Mouse (Mus musculus) CH12.LX (cell line): ENCODE measurements around the gene Olfr1368. TPM values are rescaled to one million over a fixed set of nuclear protein-coding genes. Genes with fewer than 3 reads are reported as not detected.
A peak's percentile ranks its signal among the peaks of the same experiment; 100 is the strongest.

ENCODE experiments used
- DNase-seq: peaks from one replicate; pipeline ENCODE4 v3.0.0-alpha.2; 2013; ENCODE audit errors: extremely low read depth
- H3K27ac ChIP-seq: 2 replicates; pipeline ENCODE4 v1.5.1; 2012; ENCODE audit warnings: low read depth, mild to moderate bottlenecking, control low read depth, moderate library complexity; ENCODE audit not compliant: insufficient read depth
- H3K27me3 ChIP-seq: replicated peaks from 2 replicates; pipeline ENCODE3; 2012; ENCODE audit warnings: inconsistent platforms
- H3K36me3 ChIP-seq, 2 experiments: replicated peaks in 1 of 2; 2 replicates each; pipeline versions ENCODE3 to v1.6.1; 2012; ENCODE audit warnings: inconsistent platforms in 1 of 2, low read length in 1 of 2, mild to moderate bottlenecking in 1 of 2, mixed read lengths in 1 of 2, moderate library complexity in 1 of 2; ENCODE audit not compliant: control insufficient read depth in 1 of 2, insufficient read depth in 1 of 2
- H3K4me1 ChIP-seq, 2 experiments: 2 replicates each; pipeline ENCODE4 v1.6.1; 2012; ENCODE audit warnings: inconsistent platforms in 1 of 2, moderate library complexity in 1 of 2; ENCODE audit not compliant: insufficient read depth in 2 of 2, control insufficient read depth in 1 of 2
- H3K4me2 ChIP-seq: 2 replicates; pipeline ENCODE4 v1.6.1; 2012; ENCODE audit warnings: low read depth, mild to moderate bottlenecking, control low read depth; ENCODE audit not compliant: poor library complexity, insufficient read depth, severe bottlenecking
- H3K4me3 ChIP-seq, 3 experiments: fragments of 150-350 bp in 1 of 3; sonication (generic) in 1 of 3; replicated peaks in 1 of 3; 2 replicates each; pipeline versions ENCODE3 to v1.5.1; 2011 to 2012; ENCODE audit warnings: low read depth in 2 of 3, low read length in 2 of 3, mild to moderate bottlenecking in 2 of 3, moderate library complexity in 2 of 3, control low read depth in 1 of 3, improper control_type of control experiment in 1 of 3, inconsistent platforms in 1 of 3, mixed read lengths in 1 of 3; ENCODE audit not compliant: poor library complexity in 1 of 3
- H3K79me2 ChIP-seq: replicated peaks from 2 replicates; pipeline ENCODE4 v1.6.1; 2012; ENCODE audit warnings: mild to moderate bottlenecking, moderate library complexity; ENCODE audit not compliant: control insufficient read depth, poor library complexity, insufficient read depth, severe bottlenecking; ENCODE audit errors: extremely low read depth
- H3K9ac ChIP-seq: 2 replicates; pipeline ENCODE4 v1.6.1; 2012; ENCODE audit warnings: low read depth, mild to moderate bottlenecking, control low read depth, moderate library complexity; ENCODE audit not compliant: insufficient read depth
- H3K9me3 ChIP-seq: replicated peaks from 2 replicates; pipeline ENCODE3; 2012; ENCODE audit warnings: low read length, inconsistent platforms, mixed read lengths
- BHLHE40 ChIP-seq: IDR thresholded peaks from 2 replicates; pipeline ENCODE4 v1.6.1; 2011; ENCODE audit warnings: mild to moderate bottlenecking, low read depth, low read length, improper control_type of control experiment
- CHD1 ChIP-seq: IDR thresholded peaks from 2 replicates; pipeline ENCODE4 v1.6.1; 2012; ENCODE audit warnings: low read depth, low read length, improper control_type of control experiment, inconsistent platforms
- CHD2 ChIP-seq: IDR thresholded peaks from 2 replicates; pipeline ENCODE4 v1.6.1; 2011; ENCODE audit warnings: low read length, improper control_type of control experiment
- E2F4 ChIP-seq: IDR thresholded peaks from 2 replicates; pipeline ENCODE4 v1.6.1; 2011; ENCODE audit warnings: low read depth, low read length, improper control_type of control experiment; ENCODE audit not compliant: insufficient replicate concordance
- ELF1 ChIP-seq: IDR thresholded peaks from 2 replicates; pipeline ENCODE4 v1.6.1; 2014; ENCODE audit warnings: low read depth, mild to moderate bottlenecking, inconsistent platforms, low read length, improper control_type of control experiment
- EP300 ChIP-seq: IDR thresholded peaks from 2 replicates; pipeline ENCODE4 v1.6.1; 2011; ENCODE audit warnings: low read length, improper control_type of control experiment
- ETS1 ChIP-seq: conservative IDR thresholded peaks from 2 replicates; pipeline ENCODE4 v1.6.1; 2012; ENCODE audit warnings: low read depth, mild to moderate bottlenecking, inconsistent platforms, low read length, improper control_type of control experiment, moderate library complexity
- HCFC1 ChIP-seq: IDR thresholded peaks from 2 replicates; pipeline ENCODE4 v1.6.1; 2012; ENCODE audit warnings: low read depth, mild to moderate bottlenecking, inconsistent platforms, low read length, improper control_type of control experiment
- IRF4 ChIP-seq: IDR thresholded peaks from 2 replicates; pipeline ENCODE4 v1.6.1; 2014; ENCODE audit warnings: low read depth, mild to moderate bottlenecking, inconsistent platforms, low read length, improper control_type of control experiment
- JUN ChIP-seq: IDR thresholded peaks from 2 replicates; pipeline ENCODE4 v1.6.1; 2011; ENCODE audit warnings: low read depth, mild to moderate bottlenecking, low read length, improper control_type of control experiment, moderate library complexity; ENCODE audit not compliant: insufficient read depth
- JUND ChIP-seq: conservative IDR thresholded peaks from 2 replicates; pipeline ENCODE4 v1.6.1; 2011; ENCODE audit warnings: low read depth, low read length, improper control_type of control experiment
- KAT2A ChIP-seq: IDR thresholded peaks from 2 replicates; pipeline ENCODE4 v1.6.1; 2012; ENCODE audit warnings: low read length, improper control_type of control experiment, inconsistent platforms; ENCODE audit not compliant: insufficient replicate concordance
- MAFK ChIP-seq: IDR thresholded peaks from 2 replicates; pipeline ENCODE4 v1.6.1; 2011; ENCODE audit warnings: low read length, improper control_type of control experiment; ENCODE audit not compliant: insufficient replicate concordance
- MAX ChIP-seq: IDR thresholded peaks from 2 replicates; pipeline ENCODE4 v1.6.1; 2011; ENCODE audit warnings: low read length, improper control_type of control experiment
- MAZ ChIP-seq: IDR thresholded peaks from 2 replicates; pipeline ENCODE4 v1.6.1; 2012; ENCODE audit warnings: low read depth, mild to moderate bottlenecking, inconsistent platforms, low read length, improper control_type of control experiment, moderate library complexity
- MEF2A ChIP-seq: IDR thresholded peaks from 2 replicates; pipeline ENCODE4 v1.6.1; 2014; ENCODE audit warnings: low read depth, mild to moderate bottlenecking, inconsistent platforms, low read length, improper control_type of control experiment, borderline replicate concordance
- MXI1 ChIP-seq: IDR thresholded peaks from 2 replicates; pipeline ENCODE4 v1.6.1; 2011; ENCODE audit warnings: mild to moderate bottlenecking, low read depth, low read length, improper control_type of control experiment
- MYC ChIP-seq: IDR thresholded peaks from 2 replicates; pipeline ENCODE4 v1.6.1; 2011; ENCODE audit warnings: low read depth, mild to moderate bottlenecking, improper control_type of control experiment, low read length
- NRF1 ChIP-seq: IDR thresholded peaks from 2 replicates; pipeline ENCODE4 v1.6.1; 2014; ENCODE audit warnings: low read depth, mild to moderate bottlenecking, inconsistent platforms, low read length, improper control_type of control experiment, moderate library complexity
- PAX5 ChIP-seq: IDR thresholded peaks from 2 replicates; pipeline ENCODE4 v1.6.1; 2012; ENCODE audit warnings: low read length, inconsistent platforms, mixed read lengths
- POLR2AphosphoS2 ChIP-seq: IDR thresholded peaks from 2 replicates; pipeline ENCODE4 v1.6.1; 2011; ENCODE audit warnings: low read depth, low read length, improper control_type of control experiment
- RCOR1 ChIP-seq: conservative IDR thresholded peaks from 2 replicates; pipeline ENCODE4 v1.6.1; 2012; ENCODE audit warnings: low read depth, mild to moderate bottlenecking, inconsistent platforms, low read length, improper control_type of control experiment
- SIN3A ChIP-seq: IDR thresholded peaks from 2 replicates; pipeline ENCODE4 v1.6.1; 2012; ENCODE audit warnings: low read length, improper control_type of control experiment, inconsistent platforms
- TBP ChIP-seq: conservative IDR thresholded peaks from 2 replicates; pipeline ENCODE4 v1.6.1; 2011; ENCODE audit warnings: low read depth, low read length, improper control_type of control experiment
- TCF12 ChIP-seq: IDR thresholded peaks from 2 replicates; pipeline ENCODE4 v1.6.1; 2014; ENCODE audit warnings: low read depth, mild to moderate bottlenecking, inconsistent platforms, low read length, improper control_type of control experiment
- UBTF ChIP-seq: IDR thresholded peaks from 2 replicates; pipeline ENCODE4 v1.6.1; 2012; ENCODE audit warnings: low read depth, mild to moderate bottlenecking, inconsistent platforms, low read length, improper control_type of control experiment, moderate library complexity
- USF1 ChIP-seq: IDR thresholded peaks from 2 replicates; pipeline ENCODE4 v1.6.1; 2014; ENCODE audit warnings: low read depth, mild to moderate bottlenecking, inconsistent platforms, low read length, improper control_type of control experiment
- USF2 ChIP-seq: conservative IDR thresholded peaks from 2 replicates; pipeline ENCODE4 v1.6.1; 2011; ENCODE audit warnings: low read depth, low read length, improper control_type of control experiment
- ZMIZ1 ChIP-seq: IDR thresholded peaks from 2 replicates; pipeline ENCODE4 v1.6.1; 2012; ENCODE audit warnings: low read depth, mild to moderate bottlenecking, inconsistent platforms, low read length, improper control_type of control experiment
- ZNF384 ChIP-seq: IDR thresholded peaks from 2 replicates; pipeline ENCODE4 v1.6.1; 2012; ENCODE audit warnings: low read depth, low read length, improper control_type of control experiment, inconsistent platforms
- dilution Hi-C: fragments of 300-500 bp; cut with MboI; formaldehyde crosslinking; loops from 2 replicates; pipeline ENCODE4 v1.14.3; 2020; ENCODE audit warnings: low sequenced_read_pairs; ENCODE audit not compliant: extremely low pct_unique_long_range_greater_than_20kb, extremely low pct_ligation_motif_present
- in situ Hi-C: fragments of 300-500 bp; cut with MboI; formaldehyde crosslinking; loops from 3 replicates; pipeline ENCODE4 v1.14.3; 2019; ENCODE audit warnings: low sequenced_read_pairs, low pct_ligation_motif_present, low pct_unique_long_range_greater_than_20kb, mixed read lengths
- polyA plus RNA-seq: library from polyadenylated mRNA; unstranded; fragments of >175 nt; gene quantifications from 2 replicates; pipeline ENCODE4 v1.2.1, GENCODE M21; 2012; ENCODE audit warnings: low read depth; ENCODE audit not compliant: insufficient read length
- total RNA-seq, 2 experiments: library from RNA; depleted of rRNA; stranded (reverse); fragments of 300-350 nt in 1 of 2; fragments of >200 nt in 1 of 2; gene quantifications; 2 replicates each; pipeline ENCODE4 v1.2.3; 2012 to 2014

The Olfr1368 gene
- total and polyA plus RNA-seq, 3 experiments, result not detected

DNA sequence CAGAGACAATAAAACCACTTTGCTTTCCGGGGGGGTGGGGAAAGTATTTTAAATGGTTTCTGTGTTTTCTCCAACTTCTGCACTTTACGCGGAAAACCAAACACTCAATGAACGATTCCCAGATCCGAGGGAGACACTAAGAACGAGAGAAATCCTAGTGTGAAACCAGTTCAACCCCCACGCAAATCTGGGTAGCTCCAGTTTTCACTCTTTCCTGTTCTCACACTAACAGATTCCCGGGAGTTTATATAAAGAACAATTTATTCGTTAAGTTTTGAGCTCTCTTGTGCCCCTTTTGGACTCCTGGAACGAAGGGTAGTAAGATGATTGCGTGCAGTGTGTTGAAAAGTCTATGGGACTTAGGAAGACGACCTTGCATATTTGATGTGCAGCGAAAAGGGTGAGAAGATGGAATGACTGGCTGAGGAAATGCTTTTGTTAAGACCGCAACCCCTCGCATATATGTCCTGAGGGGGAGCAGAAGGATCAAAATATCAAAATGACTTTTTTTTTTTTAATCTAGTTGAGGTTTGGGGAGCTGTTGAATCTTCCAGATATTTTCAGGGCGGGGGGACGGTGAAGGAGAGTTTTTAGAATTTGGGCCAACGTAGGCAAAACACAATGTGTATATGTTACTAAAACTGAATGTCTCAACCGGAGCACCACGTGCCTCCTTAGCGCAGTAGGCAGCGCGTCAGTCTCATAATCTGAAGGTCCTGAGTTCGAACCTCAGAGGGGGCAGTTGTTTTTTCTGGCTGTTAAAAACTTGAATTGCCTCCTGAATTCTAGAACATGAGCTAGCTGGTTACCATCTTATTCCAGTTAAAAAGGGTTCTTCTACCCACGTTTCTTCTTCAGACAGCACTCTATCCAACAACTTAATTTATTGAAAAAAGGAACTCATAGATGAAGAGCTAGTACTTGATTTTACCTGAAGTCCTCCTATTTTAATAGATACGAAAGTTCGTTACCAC lies 21.6 kb upstream of the Olfr1368 start:
- H3K4me2 ChIP-seq, result peak overlapping the region; percentile 97
- H3K79me2 ChIP-seq, result no peaks in the 10 kb centered on the region
- TF ChIP-seq CHD1 (peak; percentile 87; the same call in 1 of the 2 replicates), CHD2 (no peak), MAX (peak; percentile 90), USF1 (peak; percentile 72), E2F4 (peak; percentile 63; the same call in 1 of the 2 replicates), ELF1 (peak; percentile 89), KAT2A (peak; percentile 76; the same call in 1 of the 2 replicates), ZNF384 (no peak), MAZ (peak; percentile 84; the same call in 1 of the 2 replicates), MYC (peak; percentile 90), NRF1 (peak; percentile 64; the same call in 1 of the 2 replicates), MXI1 (peak; percentile 84), RCOR1 (no peak), PAX5 (no peak), HCFC1 (no peak; the same call in 1 of the 2 replicates), EP300 (no peak), USF2 (peak; percentile 29; the same call in 1 of the 2 replicates), IRF4 (peak; percentile 43; the same call in 1 of the 2 replicates), ETS1 (no peak), JUND (peak; percentile 29; the same call in 1 of the 2 replicates), TCF12 (no peak), BHLHE40 (peak; percentile 60), TBP (peak; percentile 99), ZMIZ1 (no peak), MEF2A (peak; percentile 32; the same call in 1 of the 2 replicates), JUN (no peak), POLR2AphosphoS2 (no peak), SIN3A (peak; percentile 81), UBTF (no peak), MAFK (peak; percentile 98)
- peaks cover 19% of the 10 kb centered on the region for H3K27me3 ChIP-seq
- in situ Hi-C loops, result loop anchor here (25.0 kb wide), 3 partner anchors 230 to 1055 kb away; no protein-coding TSS in a partner anchor
- H3K27ac ChIP-seq, result no peak overlapping the region
- no peaks in the 10 kb centered on the region for H3K9me3 ChIP-seq
- H3K9ac ChIP-seq, result peak overlapping the region; percentile 47; the same call in 1 of the 2 replicates
- peak; percentile 84 for DNase-seq
- dilution Hi-C loops, result no loop called here
- peak overlapping the region; percentile 53 to 74 (median 64) for H3K4me3 ChIP-seq
- H3K36me3 ChIP-seq, result no peaks in the 10 kb centered on the region
- H3K4me1 ChIP-seq, result peaks cover 6 to 11% of the 10 kb centered on the region in 2 experiments; a peak in 3 of 4 replicates
